Mouse (Mus musculus) thymus, postnatal 4 days (tissue): Measurements from ENCODE around the gene Pgm5.
"Not testable (repeated sequence)": the region's sequence is repeated elsewhere in the genome, so short reads cannot be mapped to it uniquely, and the experiment has no call there.

Source experiments
- DNase-seq: peaks from one replicate; pipeline ENCODE4 v3.0.0; 2021

The Pgm5 gene

GRCm38 (mm10) chr19:24861612-24862451, at the start of gene Pgm5:
Gene Pgm5 (minus strand): TSS chr19:24861855.
- DNase-seq: peak; percentile 12

DNA sequence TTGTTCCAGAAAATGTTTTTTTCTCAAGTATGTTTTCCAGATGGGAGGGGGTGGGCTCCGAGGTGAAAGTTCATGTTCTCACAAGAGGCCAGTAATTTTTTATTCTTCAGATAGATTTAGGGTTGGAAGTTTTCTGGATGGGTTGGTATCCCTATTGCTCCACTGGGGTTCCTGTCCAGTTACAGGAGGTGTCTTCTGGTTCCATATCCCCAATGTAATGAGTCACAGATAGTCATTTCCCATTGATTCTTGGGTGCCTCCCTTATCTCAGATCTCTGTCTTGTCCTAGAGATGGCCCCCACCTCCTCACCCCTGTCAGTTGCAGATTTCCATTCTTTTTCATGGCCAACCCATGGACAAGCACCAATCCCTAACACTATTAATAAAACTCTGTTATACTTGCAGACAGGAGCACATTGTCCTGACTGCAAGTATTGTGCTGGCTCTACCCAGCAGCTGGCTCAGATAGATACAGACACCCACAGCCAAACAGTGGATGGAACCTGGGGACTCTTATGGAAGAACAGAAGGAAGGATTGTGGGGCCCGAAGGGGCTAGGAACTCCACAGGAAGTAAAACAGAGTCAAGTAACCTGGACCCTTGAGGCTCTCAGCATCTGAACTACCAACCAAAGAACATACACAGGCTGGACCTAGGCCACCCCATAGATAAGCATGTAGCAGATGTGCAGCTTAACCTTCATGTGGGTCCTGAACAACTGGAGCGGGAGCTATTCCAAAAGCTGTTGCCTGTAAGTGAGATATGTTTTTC, 46.9 kb upstream of the Pgm5 start:
- DNase-seq: no peak

GRCm38 (mm10) chr19:24907655-24908054, 46.0 kb upstream of the Pgm5 start:
- no peak for DNase-seq

- no peak for DNase-seq
Measured at GRCm38 (mm10) chr19:24902821-24903220, 41.2 kb upstream of the Pgm5 start.

DNA sequence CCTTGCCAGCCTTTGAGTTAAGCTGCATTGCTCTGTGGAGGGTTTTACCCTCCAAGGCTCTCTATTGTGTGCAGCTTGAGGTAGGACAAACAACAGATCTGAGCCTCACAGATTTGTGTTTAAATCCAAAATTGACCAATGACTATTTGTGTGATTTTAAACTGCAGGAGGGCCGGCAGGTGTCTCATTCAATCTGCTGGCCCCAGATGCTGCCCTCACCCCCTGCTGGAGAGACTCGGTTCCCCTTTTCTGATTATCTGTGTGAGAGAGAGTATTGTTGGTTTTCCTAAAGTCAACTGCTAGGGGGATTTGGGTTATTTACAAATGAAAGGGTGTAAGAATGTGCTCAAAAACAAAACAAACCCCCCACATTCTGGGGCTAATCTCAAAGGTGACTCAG, 40.6 kb upstream of the Pgm5 start:
- no peak for DNase-seq

DNA sequence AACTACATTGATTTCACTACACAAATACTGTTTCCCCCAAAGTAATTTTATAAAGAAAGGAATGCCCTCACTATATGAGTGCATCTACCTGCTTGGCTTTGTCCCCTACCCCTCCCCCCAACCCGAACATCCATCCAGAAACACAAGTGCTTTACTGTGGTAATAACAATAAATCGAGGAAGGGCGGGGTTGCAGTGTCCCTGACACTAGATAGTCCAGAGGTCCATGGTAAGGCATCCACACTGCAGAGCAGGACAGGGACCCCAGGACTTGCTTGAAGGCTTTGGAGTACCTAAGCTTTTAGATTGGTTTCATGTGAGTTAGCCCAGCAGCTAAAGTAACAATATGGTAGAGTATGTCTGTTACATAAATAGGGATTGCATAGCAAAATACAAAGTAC, 40.0 kb upstream of the Pgm5 start:
- DNase-seq: no peak

DNA sequence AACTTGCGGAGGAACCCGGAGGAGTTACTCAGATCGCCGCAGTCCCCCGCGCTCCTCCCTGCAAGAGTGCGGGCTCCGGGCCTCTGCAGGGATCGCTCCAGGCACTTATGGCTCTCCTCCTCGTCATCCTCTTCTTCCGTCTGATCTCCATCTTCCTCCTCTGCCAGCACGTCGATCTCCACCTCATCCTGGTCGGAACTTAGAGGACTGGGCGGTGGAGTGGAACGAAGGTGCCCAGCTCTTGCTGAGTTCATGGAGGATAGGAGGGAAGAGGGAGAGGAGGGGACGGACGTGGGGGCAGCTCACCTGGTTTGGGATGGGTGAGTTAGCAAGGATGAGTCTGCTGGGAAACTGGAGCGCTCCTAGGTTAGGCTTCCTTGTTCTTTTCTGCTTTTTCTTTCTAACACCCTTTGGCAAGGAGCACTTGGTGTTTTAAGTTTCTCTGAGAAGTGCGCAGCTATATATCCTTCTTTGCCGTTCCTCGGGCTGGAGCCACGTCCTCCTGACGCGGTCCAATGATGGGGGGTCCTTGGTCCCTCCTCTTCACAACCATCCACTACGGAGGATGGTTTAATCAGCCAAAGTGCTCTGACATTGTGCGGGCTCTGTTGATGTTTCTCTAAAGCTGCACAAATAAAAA, 39.0 kb upstream of the Pgm5 start, which contains the start of gene Foxd4:
TSS of gene Foxd4 (minus strand) at position 617 of the 640 bp plus-strand sequence.
- DNase-seq: no peak

GRCm38 (mm10) chr19:24899578-24900544, 38.2 kb upstream of the Pgm5 start:
- peak; percentile 38 for DNase-seq

- no peak for DNase-seq
Measured at GRCm38 (mm10) chr19:24898737-24899577, 37.3 kb upstream of the Pgm5 start.

GRCm38 (mm10) chr19:24897896-24898736, 36.5 kb upstream of the Pgm5 start:
- no peak for DNase-seq

DNA sequence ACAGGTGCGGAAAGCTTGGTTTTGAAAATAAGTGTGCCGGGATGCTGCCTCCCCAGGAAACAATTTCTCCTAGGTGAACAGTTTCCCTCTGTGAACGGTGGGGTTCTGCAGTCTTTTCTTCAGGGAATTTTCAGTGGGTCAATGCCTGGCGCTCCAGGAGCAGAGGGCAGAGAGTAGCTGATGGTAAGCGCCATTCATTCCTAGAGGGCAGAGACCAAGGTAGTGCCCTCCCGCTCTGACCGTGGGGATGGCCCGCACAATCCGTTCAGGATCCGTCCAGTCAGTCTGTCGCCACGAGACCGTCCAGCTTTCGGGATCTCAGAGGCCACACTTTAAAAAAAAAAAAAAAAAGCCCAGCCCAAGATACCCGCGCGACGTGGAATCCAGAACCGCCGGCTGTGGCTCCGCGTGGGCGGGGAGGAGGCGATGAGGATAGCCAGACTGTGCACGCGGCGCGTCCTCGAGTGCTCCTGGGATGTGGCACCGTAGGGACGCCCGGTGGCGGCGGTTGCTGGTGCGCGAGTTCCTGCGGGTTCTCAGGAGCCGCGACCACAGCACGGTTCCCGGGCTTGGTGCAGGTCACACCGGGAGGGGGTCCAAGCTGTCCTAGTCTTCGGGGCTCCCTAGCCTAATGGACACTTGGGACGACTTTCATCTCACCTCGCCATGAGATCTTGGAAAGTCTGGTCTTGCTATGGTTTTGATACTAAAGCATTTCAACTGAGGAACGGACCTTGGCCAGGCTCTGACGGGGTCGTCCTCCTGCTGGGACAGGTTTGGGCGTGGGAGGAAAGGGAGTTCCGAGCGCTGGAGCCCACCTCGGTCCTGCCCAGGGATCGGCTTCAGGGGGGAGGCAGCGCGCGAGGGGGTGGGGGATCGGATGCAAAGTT, 35.6 kb upstream of the Pgm5 start:
- DNase-seq: peak; percentile 21

- DNase-seq: no peak
Measured at GRCm38 (mm10) chr19:24896536-24896935, 34.9 kb upstream of the Pgm5 start.

DNA sequence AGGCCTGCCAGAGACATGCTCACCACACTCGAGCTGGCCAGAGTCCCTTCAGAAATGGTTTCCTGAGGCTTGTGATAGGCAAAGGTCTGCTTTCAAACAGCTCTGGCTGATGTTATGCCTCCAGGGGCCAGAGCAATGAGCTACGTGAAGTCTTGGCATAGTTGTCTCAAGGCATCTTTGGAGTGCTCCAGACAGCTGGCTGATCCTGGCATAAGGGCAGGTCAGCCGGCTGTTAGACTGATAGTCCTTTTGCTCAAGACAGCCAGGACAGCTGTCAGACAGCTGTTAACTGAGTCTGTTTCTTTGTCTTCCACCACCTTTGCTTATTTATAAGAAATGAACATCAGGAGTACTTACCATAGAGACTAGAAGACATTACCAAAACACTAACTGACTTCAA, 25.2 kb upstream of the Pgm5 start:
- no peak for DNase-seq

DNA sequence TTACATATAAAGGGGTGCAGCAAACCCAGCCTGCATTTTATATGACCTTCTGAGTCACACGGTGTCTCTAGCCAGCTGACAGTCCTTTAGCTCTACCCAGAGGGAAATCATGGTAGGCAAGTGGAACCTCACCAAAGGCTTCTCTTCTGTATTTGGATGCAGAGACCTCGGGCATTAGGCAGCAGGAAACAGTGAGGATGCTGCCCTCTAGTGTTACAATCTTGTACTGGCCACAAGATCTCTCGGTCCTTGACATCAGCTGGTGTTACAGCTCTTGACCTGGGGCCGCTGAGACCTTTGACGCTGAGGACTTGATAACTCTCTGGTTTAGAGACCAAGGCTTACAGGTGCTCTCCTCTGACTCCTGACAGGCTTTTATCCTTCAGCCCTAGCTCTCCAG, 23.8 kb upstream of the Pgm5 start:
- DNase-seq: peak; percentile 45

DNA sequence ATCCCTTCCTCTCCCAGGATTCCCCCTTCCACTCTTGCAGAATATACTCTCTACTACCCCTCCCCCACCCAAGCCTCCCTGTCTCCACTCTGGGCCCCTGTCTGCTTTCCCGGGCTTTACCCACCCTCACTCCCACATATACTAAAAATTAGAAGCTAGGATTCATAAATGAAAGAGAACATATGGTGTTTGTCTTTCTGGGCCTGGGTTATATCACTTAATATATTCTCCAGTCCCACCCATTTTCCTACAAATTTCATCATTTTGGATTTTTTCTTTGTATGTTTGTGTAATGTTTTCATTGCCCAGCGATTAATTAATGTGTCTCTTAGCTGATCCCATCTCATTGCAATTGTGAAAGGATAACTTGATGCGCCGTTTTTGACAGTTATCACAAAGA, 19.6 kb upstream of the Pgm5 start:
- no peak for DNase-seq

DNA sequence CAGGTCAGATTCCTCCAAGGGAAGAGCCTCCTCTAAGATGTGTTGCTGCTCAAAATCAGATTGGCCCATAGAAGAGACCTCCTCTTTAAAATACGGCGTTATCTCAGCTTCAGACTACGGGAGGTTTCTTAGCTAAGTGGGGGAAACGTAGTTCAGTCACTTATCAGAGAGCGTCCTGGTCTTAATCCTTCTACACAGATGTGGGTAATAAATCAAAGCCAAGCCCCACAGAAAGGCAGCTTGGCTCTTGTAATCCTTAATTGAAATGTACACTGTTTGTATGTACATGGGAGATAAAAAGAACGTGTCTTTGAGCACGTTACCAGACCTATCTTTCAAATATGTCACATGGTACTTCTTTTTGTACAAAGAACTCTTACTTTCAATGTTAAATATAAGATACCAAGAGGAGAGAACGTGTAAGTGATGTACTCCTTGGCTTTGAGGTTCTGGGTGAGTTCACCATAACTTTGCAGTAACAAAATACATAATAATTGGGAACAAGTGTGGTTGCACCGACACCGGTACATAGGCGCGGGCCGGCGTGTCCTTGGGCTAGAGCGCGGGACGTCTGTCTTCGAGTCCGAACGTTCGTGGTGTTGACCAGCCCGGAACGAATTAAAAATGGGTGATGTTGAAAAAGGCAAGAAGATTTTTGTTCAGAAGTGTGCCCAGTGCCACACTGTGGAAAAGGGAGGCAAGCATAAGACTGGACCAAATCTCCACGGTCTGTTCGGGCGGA, 13.6 kb upstream of the Pgm5 start, which contains the start of gene Gm10053:
TSS of gene Gm10053 (plus strand) at position 558 of the 742 bp plus-strand sequence.
- DNase-seq: not testable (repeated sequence)

DNA sequence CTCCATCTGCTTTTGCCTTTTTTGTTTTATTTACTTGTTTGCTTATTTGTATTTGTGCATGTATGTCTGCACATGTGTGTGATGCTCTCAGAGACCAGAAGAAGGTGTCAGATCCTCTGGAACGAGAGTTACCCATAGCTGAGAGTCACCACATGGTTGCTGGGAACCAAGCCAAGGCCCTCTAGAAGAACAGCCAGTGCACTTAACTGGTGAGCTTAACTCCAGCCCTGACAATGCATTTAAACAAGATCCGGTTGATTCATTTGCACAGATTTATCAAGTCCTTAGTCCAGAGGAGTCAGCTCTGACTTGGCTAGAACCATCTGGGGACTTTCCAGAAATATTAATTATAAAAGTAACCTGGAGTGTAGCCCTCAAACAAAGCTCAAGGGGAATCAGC, 12.2 kb upstream of the Pgm5 start:
- no peak for DNase-seq

DNA sequence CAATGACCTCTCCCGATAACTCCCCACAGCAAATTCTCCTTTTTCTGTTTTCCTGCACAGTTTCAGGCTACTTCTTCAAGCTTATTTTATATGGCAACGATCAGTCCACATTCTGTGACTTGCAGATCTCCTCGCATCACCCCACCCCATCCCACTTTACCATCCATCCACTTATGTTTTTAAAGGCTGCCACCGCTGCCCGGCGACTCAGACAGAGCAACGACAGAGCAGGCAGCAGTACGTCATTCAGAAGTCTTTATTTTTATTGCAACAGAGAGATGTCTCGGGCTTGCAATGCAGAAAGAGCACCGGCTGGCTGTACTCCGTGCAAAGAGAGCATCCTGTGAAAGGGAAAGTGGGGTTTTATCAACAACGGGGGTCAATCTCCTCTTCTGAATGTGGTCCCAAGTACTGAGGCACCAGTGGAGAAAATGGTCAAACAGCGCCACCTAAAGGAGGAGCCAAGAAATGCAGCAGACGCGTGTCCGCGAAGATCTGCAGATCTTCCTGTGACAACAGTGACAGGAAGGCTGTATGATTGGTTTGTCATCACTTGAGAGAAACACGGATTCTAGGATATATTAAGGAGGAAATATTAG, 9.5 kb upstream of the Pgm5 start:
- peak; percentile 73 for DNase-seq
